In genomic region chr2:6112619-6113018, GRCm38 (mm10) we compare ENCODE assay signal across 13 mouse cellular contexts. TPM values are rescaled to one million over a fixed set of nuclear protein-coding genes. Genes with fewer than 3 reads are reported as not detected.
"Had no signal": no experiment of that assay in that cellular context is flagged by ENCODE, and none has a peak within 500 bp of the region (broad histone marks: within the 10 kb centered on the region; RNA-seq: fewer than 3 reads in every experiment).

No protein-coding gene starts in this region.

- H3K4me2 ChIP-seq: limb, embryonic 15.5 days; liver, embryonic 12.5 days; lung, embryonic 14.5 days; midbrain, embryonic 15.5 days; neural tube, embryonic 12.5 days had no signal

- DNase-seq: kidney, adult 18-20 months; kidney, postnatal 10 days; lung, embryonic 14.5 days; lung, postnatal 10 days; right cerebral cortex, postnatal 4 days; spleen, adult 18-20 months; thymus, postnatal 36 days had no signal

- ATAC-seq: liver, embryonic 12.5 days; midbrain, embryonic 15.5 days had no signal

- H3K9me3 ChIP-seq: limb, embryonic 15.5 days; liver, embryonic 12.5 days; midbrain, embryonic 10.5 days; midbrain, embryonic 15.5 days; neural tube, embryonic 12.5 days had no signal

- H3K4me3 ChIP-seq: limb, embryonic 15.5 days; liver, embryonic 12.5 days; midbrain, embryonic 10.5 days; midbrain, embryonic 15.5 days; neural tube, embryonic 12.5 days had no signal

- H3K9ac ChIP-seq: limb, embryonic 15.5 days; liver, embryonic 12.5 days; lung, embryonic 14.5 days; midbrain, embryonic 15.5 days; neural tube, embryonic 12.5 days had no signal

- H3K27me3 ChIP-seq: limb, embryonic 15.5 days; liver, embryonic 12.5 days; midbrain, embryonic 15.5 days; neural tube, embryonic 12.5 days had no signal

- H3K27ac ChIP-seq: limb, embryonic 15.5 days; liver, embryonic 12.5 days; midbrain, embryonic 10.5 days; midbrain, embryonic 15.5 days; neural tube, embryonic 12.5 days had no signal

- H3K36me3 ChIP-seq: limb, embryonic 15.5 days; liver, embryonic 12.5 days; midbrain, embryonic 10.5 days; midbrain, embryonic 15.5 days; neural tube, embryonic 12.5 days had no signal

- H3K4me1 ChIP-seq: limb, embryonic 15.5 days; liver, embryonic 12.5 days; midbrain, embryonic 15.5 days; neural tube, embryonic 12.5 days had no signal

RNA-seq across cellular contexts. Expression of gene Proser2, which starts 17.4 kb away (rescaled TPM):
- total RNA-seq: monocyte, adult 5-6 weeks had no signal
